Mouse (Mus musculus) monocyte, adult 59 days (primary cell): Measurements from ENCODE around the gene Rapgef6. TPM values are rescaled to one million over a fixed set of nuclear protein-coding genes. Genes with fewer than 3 reads are reported as not detected.

Experiments
- total RNA-seq, 2 experiments: library from RNA; stranded (reverse); gene quantifications; one replicate each; pipeline ENCODE4 v1.2.4; 2023

Rapgef6 gene
- total RNA-seq = 10 to 100 TPM; 57.5 to 64.1 TPM

GRCm38 (mm10) chr11:54522529-54523430, at the start of gene Rapgef6:
Gene Rapgef6 (plus strand): TSS chr11:54522847.

Other genes with a start within 250 kb of the Rapgef6 start
- not detected for gene Acsl6, start 219.0 kb upstream of the Rapgef6 start, total RNA-seq
- not detected for gene Meikin, start 152.2 kb upstream of the Rapgef6 start, total RNA-seq
- 10 to 100 TPM; 35.9 to 37.7 TPM for gene Fnip1, start 84.6 kb upstream of the Rapgef6 start, total RNA-seq